Mouse (Mus musculus) embryonic fibroblast, embryonic 13.5 days (primary cell): Measurements from ENCODE around the gene Wapl. TPM values are rescaled to one million over a fixed set of nuclear protein-coding genes. Genes with fewer than 3 reads are reported as not detected.
A peak's percentile ranks its signal among the peaks of the same experiment; 100 is the strongest.

Experiments
- H3K27ac ChIP-seq: 2 replicates; pipeline ENCODE4 v1.5.1; 2012; ENCODE audit warnings: low read length, control low read depth, inconsistent platforms; ENCODE audit not compliant: insufficient read depth
- H3K4me1 ChIP-seq: 2 replicates; pipeline ENCODE4 v1.6.1; 2011; ENCODE audit warnings: low read length; ENCODE audit not compliant: control insufficient read depth, insufficient read depth
- H3K4me3 ChIP-seq: 2 replicates; pipeline ENCODE4 v1.5.1; 2011; ENCODE audit warnings: mild to moderate bottlenecking, control low read depth, low read length; ENCODE audit not compliant: insufficient read depth
- CTCF ChIP-seq: IDR thresholded peaks from 2 replicates; pipeline ENCODE4 v1.5.1; 2011; ENCODE audit warnings: mild to moderate bottlenecking, control low read depth, low read length, moderate library complexity, borderline replicate concordance; ENCODE audit not compliant: insufficient read depth
- POLR2A ChIP-seq: IDR thresholded peaks from 2 replicates; pipeline ENCODE4 v1.6.1; 2011; ENCODE audit warnings: low read depth, mild to moderate bottlenecking, control low read depth, low read length, moderate library complexity
- polyA plus RNA-seq: library from polyadenylated mRNA; stranded (reverse); fragments of >200 nt; gene quantifications from 2 replicates; pipeline ENCODE4 v1.2.4, GENCODE M21; 2011; ENCODE audit warnings: low read depth; ENCODE audit not compliant: missing spikeins, insufficient read length

The Wapl gene
- polyA plus RNA-seq, 1 experiment = 74.1 TPM

GRCm38 (mm10) chr14:34769567-34770158 lies 95.9 kb downstream of the Wapl start:
- peaks cover under 1% of the 10 kb centered on the region; the same call in 1 of the 2 replicates for H3K4me1 ChIP-seq
- TF ChIP-seq POLR2A (0 out of 2 replicates have a peak, but pooled peaks have one; percentile 16), CTCF (no peak)
- H3K27ac ChIP-seq = no peak overlapping the region
- peak overlapping the region; percentile 38 for H3K4me3 ChIP-seq

- Histone ChIP-seq H3K27ac (no peak overlapping the region), H3K4me3 (no peak overlapping the region), H3K4me1 (no peaks in the 10 kb centered on the region)
- TF ChIP-seq POLR2A (no peak), CTCF (no peak)
Observed at GRCm38 (mm10) chr14:34770467-34770866, 96.7 kb downstream of the Wapl start.

DNA sequence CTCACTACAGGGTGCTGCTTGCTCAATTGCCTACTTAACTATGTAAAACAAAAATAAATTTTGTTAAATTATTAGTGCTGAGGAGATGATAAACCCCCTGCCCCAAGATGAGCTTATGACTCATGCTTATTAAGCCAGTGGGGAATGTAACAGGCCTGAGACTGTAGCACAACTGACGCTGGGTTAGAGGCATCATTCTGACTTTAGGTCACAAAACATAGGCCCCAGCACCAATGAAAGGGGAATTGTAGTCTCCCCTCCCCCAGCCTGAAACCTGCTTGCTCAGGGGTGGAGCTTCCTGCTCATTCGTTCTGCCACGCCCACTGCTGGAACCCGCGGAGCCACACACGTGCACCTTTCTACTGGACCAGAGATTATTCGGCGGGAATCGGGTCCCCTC lies 97.9 kb downstream of the Wapl start:
- H3K27ac ChIP-seq = no peak overlapping the region
- TF ChIP-seq POLR2A = no peak
- TF ChIP-seq CTCF = no peak
- no peaks in the 10 kb centered on the region for H3K4me1 ChIP-seq
- H3K4me3 ChIP-seq = no peak overlapping the region

DNA sequence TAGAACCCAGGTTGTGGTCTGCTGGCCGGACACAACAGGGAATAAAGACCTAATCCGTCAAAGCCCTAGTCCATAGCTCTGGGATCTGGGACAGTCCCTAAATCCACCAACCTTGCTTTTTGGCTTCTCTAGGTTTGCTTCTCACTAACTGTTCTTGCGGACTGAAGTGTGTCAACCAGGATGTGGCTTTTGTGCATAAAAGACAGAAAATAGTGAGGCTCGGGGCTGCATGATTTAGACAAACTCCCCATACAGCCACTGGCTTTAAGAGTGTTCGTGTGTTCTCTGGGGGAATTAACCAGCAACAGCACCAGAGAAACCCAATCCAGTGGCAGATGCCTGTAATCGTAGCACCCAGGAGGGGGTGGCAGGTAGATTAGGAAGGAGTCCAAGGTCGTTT lies 98.4 kb downstream of the Wapl start:
- Histone ChIP-seq H3K4me1 (no peaks in the 10 kb centered on the region), H3K27ac (no peak overlapping the region), H3K4me3 (no peak overlapping the region)
- TF ChIP-seq CTCF (no peak), POLR2A (no peak)

GRCm38 (mm10) chr14:34773681-34774080 lies 100.0 kb downstream of the Wapl start:
- TF ChIP-seq POLR2A (no peak), CTCF (no peak)

GRCm38 (mm10) chr14:34774231-34774630 lies 100.5 kb downstream of the Wapl start:
- Histone ChIP-seq H3K4me3 (no peak overlapping the region), H3K27ac (no peak overlapping the region), H3K4me1 (no peaks in the 10 kb centered on the region)
- TF ChIP-seq POLR2A (no peak), CTCF (no peak)

More at GRCm38 (mm10) chr14:34773681-34774080, 100.0 kb downstream of the Wapl start:
- Histone ChIP-seq H3K27ac (no peak overlapping the region), H3K4me3 (no peak overlapping the region), H3K4me1 (no peaks in the 10 kb centered on the region)

GRCm38 (mm10) chr14:34776719-34777385 lies 103.1 kb downstream of the Wapl start:
- Histone ChIP-seq H3K4me1 (no peaks in the 10 kb centered on the region), H3K4me3 (no peak overlapping the region), H3K27ac (no peak overlapping the region)
- no peak for TF ChIP-seq CTCF
- TF ChIP-seq POLR2A = no peak

GRCm38 (mm10) chr14:34777810-34778209 lies 104.1 kb downstream of the Wapl start:
- Histone ChIP-seq H3K4me3 (no peak overlapping the region), H3K4me1 (no peaks in the 10 kb centered on the region), H3K27ac (no peak overlapping the region)
- peak; percentile 96 for TF ChIP-seq CTCF
- no peak for TF ChIP-seq POLR2A

DNA sequence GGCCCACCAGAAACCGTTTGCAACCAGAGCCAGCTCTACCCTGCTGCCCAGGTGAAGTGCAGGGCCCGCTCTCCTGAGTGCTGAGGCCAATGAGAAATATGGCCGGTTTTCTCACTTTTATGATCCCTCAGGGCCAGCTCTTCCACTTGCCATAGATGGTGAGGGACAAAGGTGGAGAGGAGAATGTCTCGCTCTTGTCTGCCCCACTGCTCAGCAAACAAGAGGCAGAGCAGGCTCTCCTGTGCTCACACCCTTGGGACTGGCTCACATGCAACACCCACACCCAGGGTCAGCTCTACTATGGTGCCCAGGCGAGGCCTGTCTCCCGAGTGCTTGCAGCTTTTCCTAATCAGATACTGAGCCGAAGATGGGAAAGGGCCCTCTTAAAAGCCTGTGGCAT lies 105.0 kb downstream of the Wapl start:
- TF ChIP-seq CTCF (no peak), POLR2A (no peak)
- H3K4me3 ChIP-seq = no peak overlapping the region
- no peaks in the 10 kb centered on the region for H3K4me1 ChIP-seq
- no peak overlapping the region for H3K27ac ChIP-seq

GRCm38 (mm10) chr14:34793406-34794037 lies 119.8 kb downstream of the Wapl start:
- TF ChIP-seq POLR2A (no peak), CTCF (no peak)
- Histone ChIP-seq H3K4me3 (no peak overlapping the region), H3K27ac (peak overlapping the region; percentile 12; the same call in 1 of the 2 replicates), H3K4me1 (no peaks in the 10 kb centered on the region)

Other genes with a start within 250 kb of the Wapl start
- gene Bmpr1a, start 170.6 kb upstream of the Wapl start, polyA plus RNA-seq = 116 and 146 TPM in 2 replicates
- not detected in 2 replicates for gene 9230112D13Rik, start 151.1 kb upstream of the Wapl start, polyA plus RNA-seq
- 2.7 and 9.2 TPM in 2 replicates for gene Ldb3, start 85.2 kb upstream of the Wapl start, polyA plus RNA-seq
- not detected in 2 replicates for gene Opn4, start 73.8 kb upstream of the Wapl start, polyA plus RNA-seq
- not detected in 2 replicates for gene Grid1, start 146.2 kb downstream of the Wapl start, polyA plus RNA-seq